Mouse (Mus musculus) lung, postnatal 0 days (tissue): Measurements from ENCODE around the gene Sh2d3c. TPM values are rescaled to one million over a fixed set of nuclear protein-coding genes. Genes with fewer than 3 reads are reported as not detected.
A peak's percentile ranks its signal among the peaks of the same experiment; 100 is the strongest.

Experiments used
- ATAC-seq: fragments of 200-750 bp; cut with Nextera tagmentation; 2 replicates; pipeline ENCODE4 v1.8.0; 2017; ENCODE audit warnings: moderate library complexity
- DNase-seq: peaks from one replicate; pipeline ENCODE4 v3.0.0-alpha.2; 2016; ENCODE audit warnings: low spot score
- H3K27ac ChIP-seq: fragments of 300-500 bp; sonication (generic); 2 replicates; pipeline ENCODE4 v1.5.1; 2014; ENCODE audit warnings: antibody characterized with exemption, mild to moderate bottlenecking, low read length, mixed read lengths
- H3K27me3 ChIP-seq: fragments of 300-500 bp; sonication (generic); replicated peaks from 2 replicates; pipeline ENCODE4 v1.6.1; 2014; ENCODE audit warnings: low read length, mixed read lengths; ENCODE audit not compliant: insufficient read depth
- H3K36me3 ChIP-seq: fragments of 300-500 bp; sonication (generic); 2 replicates; pipeline ENCODE4 v1.6.1; 2014; ENCODE audit warnings: low read length, mixed read lengths; ENCODE audit not compliant: insufficient read depth
- H3K4me1 ChIP-seq: fragments of 300-500 bp; sonication (generic); 2 replicates; pipeline ENCODE4 v1.6.1; 2014; ENCODE audit warnings: antibody characterized with exemption, low read depth, low read length, mixed read lengths; ENCODE audit not compliant: insufficient read depth
- H3K4me2 ChIP-seq: fragments of 300-500 bp; sonication (generic); replicated peaks from 2 replicates; pipeline ENCODE4 v1.6.1; 2014; ENCODE audit warnings: low read depth, mild to moderate bottlenecking, low read length, moderate library complexity, mixed read lengths
- H3K4me3 ChIP-seq: fragments of 300-500 bp; sonication (generic); 2 replicates; pipeline ENCODE4 v1.5.1; 2014; ENCODE audit warnings: low read depth, low read length
- H3K9ac ChIP-seq: fragments of 300-500 bp; sonication (generic); replicated peaks from 2 replicates; pipeline ENCODE4 v1.6.1; 2014; ENCODE audit warnings: low read depth, mild to moderate bottlenecking
- H3K9me3 ChIP-seq: fragments of 300-500 bp; sonication (generic); 2 replicates; pipeline ENCODE4 v1.6.1; 2016; ENCODE audit warnings: low read length, mixed read lengths
- CTCF ChIP-seq: IDR thresholded peaks from 2 replicates; pipeline ENCODE4 v1.5.1; 2016; ENCODE audit warnings: antibody characterized with exemption, mild to moderate bottlenecking
- EP300 ChIP-seq: IDR thresholded peaks from 2 replicates; pipeline ENCODE4 v1.6.1; 2016; ENCODE audit warnings: antibody characterized with exemption, mild to moderate bottlenecking, control low read depth
- whole genome bisulfite sequencing: fragments of 180-500 bp; shearing (Covaris S2); extraction: QIAGEN DNeasy Blood & Tissue Kit; methylation state at CpG from one replicate; pipeline ENCODE4 v1.1.7; 2014; 5-methylcytosine and 5-hydroxymethylcytosine counted together
- polyA plus RNA-seq: library from polyadenylated mRNA; unstranded; fragments of >200 nt; fragmentation: Nextera tagmentation; extraction: Ambion mirVana; gene quantifications from 2 replicates; pipeline ENCODE4 v1.2.1, GENCODE M21; 2015

Sh2d3c gene
- polyA plus RNA-seq: 51.8 and 53.5 TPM in 2 replicates

DNA sequence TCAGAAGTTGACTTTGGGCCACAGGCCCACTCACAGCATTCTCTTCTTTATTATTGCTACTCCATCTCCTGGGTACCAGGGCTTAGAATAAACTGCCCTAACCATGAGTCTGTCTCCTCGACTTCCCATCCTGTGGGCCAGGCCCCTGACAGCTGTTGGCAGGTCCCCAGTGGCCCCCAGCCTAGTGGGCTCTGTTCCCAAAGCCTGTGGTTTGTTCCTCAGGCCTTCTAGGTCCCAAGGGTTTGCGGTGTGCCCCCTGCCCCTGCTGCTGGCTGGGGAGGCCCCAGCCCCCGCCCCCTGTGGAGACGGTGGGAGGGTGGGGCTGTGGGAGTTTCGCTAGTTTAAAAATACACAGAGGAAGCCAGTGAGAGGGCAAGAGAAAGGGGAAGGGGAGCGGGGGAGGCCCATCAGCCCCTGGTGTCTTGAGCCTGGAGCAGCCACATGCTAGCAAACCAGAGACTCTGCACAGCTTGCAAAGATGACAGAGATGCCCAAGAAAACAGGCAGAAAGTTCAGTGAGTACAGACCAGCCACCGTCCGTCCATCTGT, at the start of gene Sh2d3c:
TSS of gene Sh2d3c (plus strand) at position 375 of the 549 bp plus-strand sequence.
- 27% methylated on average over 8 of the region's 8 CpGs for WGBS
- no peak within 1 kb of the TSS for H3K9ac ChIP-seq
- peak within 1 kb of the TSS; percentile 22; the same call in 1 of the 2 replicates for H3K4me2 ChIP-seq
- H3K4me3 ChIP-seq: peak within 1 kb of the TSS; percentile 5; the same call in 1 of the 2 replicates
- no peaks in the 10 kb centered on the region for H3K36me3 ChIP-seq
- H3K9me3 ChIP-seq: no peaks in the 10 kb centered on the region
- no peak for TF ChIP-seq EP300
- no peak for TF ChIP-seq CTCF
- no peaks in the 10 kb centered on the region for H3K27me3 ChIP-seq
- ATAC-seq (peak; percentile 26), DNase-seq (no peak)
- H3K27ac ChIP-seq: no peak within 1 kb of the TSS; the same call in 1 of the 2 replicates
- no peaks in the 10 kb centered on the region for H3K4me1 ChIP-seq

DNA sequence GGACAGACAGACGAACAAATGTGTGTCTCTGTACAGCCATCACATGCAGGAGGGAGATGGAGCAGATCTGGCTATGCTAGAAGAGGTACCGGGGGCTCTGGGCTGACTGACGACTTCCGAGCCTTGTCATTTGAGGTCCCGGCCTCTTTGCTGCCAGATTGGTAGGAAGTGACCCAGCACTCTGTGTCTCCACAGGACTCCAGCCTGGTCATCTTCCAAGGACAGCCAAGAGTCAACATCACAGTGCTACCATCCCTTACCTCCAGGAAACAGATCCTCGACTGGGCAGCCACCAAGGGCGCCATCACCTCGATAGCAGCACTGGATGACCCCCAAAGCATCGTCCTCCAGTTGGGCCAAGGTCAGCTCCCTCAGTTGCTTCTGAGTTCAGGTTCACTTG, 49.7 kb upstream of the Sh2d3c start:
- Histone ChIP-seq H3K9ac (no peak overlapping the region), H3K4me3 (no peak overlapping the region), H3K27ac (no peak overlapping the region), H3K9me3 (no peaks in the 10 kb centered on the region), H3K27me3 (no peaks in the 10 kb centered on the region), H3K4me1 (no peaks in the 10 kb centered on the region), H3K36me3 (peaks cover 17% of the 10 kb centered on the region; the same call in 1 of the 2 replicates), H3K4me2 (no peak overlapping the region)
- ATAC-seq (no peak), DNase-seq (no peak)
- 85% methylated on average over 9 of the region's 9 CpGs for WGBS
- no peak for TF ChIP-seq CTCF

DNA sequence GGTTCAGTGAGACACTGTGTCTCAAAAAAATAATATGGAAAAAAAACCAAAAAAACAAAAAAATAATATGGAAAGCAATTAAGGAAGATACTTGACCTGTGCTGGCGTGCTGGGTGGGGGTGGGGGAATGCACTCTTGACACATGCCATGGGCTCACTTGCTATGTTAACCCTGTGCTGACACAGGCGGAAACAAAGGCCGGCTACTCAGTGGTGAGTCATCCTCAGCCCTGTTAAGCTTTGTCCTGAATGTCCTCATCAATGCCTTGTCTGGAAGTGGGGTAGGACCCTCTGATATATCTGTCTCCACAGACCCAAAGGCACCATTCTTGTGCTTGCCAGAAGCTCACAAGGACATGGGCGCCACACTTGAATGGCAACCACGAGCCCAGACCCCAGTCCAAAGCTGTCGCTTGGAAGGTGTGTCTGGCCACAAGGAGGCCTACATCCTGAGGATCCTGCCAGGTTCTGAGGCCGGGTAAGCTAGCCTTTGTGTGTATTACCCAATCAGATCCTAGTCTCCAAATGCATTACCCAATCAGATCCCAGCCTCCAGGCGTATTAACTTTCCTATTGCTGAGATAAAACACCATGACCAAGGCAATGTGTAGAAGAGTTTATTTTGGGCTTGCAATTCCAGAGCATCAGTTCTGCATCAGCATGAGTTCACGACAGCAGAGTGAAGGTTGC, 48.8 kb upstream of the Sh2d3c start:
- H3K4me2 ChIP-seq: no peak overlapping the region
- WGBS: 68% methylated on average over 9 of the region's 9 CpGs
- H3K36me3 ChIP-seq: peaks cover 16% of the 10 kb centered on the region; the same call in 1 of the 2 replicates
- H3K27ac ChIP-seq: no peak overlapping the region
- H3K4me1 ChIP-seq: no peaks in the 10 kb centered on the region
- DNase-seq: no peak
- no peak for ATAC-seq
- no peaks in the 10 kb centered on the region for H3K27me3 ChIP-seq
- no peak overlapping the region for H3K9ac ChIP-seq
- TF ChIP-seq EP300 (no peak), CTCF (no peak)
- no peaks in the 10 kb centered on the region for H3K9me3 ChIP-seq
- no peak overlapping the region for H3K4me3 ChIP-seq

DNA sequence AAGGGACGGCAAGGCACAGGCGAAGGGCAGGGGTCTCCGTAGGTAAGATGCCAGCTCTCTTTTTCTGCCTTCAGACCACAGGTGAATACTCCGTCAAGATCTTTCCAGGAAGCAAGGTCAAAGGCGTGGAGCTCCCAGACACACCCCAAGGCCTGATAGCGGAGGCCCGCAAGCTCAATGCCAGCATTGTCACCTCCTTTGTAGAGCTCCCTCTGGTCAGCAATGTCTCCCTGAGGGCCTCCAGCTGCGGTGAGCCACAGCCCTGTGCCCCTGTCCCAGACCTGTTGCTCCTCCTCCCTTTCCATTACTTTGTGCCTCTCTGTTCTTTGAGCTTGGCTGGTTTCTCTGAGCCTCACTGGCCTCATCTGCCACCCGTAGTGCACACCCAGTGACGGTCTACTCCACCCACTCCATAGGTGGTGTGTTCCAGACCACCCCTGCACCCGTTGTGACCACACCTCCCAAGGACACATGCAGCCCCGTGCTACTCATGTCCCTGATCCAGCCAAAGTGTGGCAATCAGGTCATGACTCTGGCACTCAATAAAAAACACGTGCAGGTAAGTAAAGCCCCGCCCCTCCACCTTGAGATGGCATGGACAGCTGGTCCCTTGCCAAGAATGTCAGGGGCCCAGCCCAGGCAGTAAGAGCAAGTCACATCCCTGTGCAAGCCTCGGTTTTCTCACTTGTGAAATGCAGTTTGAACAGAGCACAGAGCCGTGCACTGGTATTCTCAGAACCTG, 47.5 kb upstream of the Sh2d3c start:
- ATAC-seq: peak; percentile 86
- Histone ChIP-seq H3K4me2 (no peak overlapping the region), H3K9me3 (no peaks in the 10 kb centered on the region), H3K27ac (no peak overlapping the region), H3K36me3 (peaks cover 22% of the 10 kb centered on the region; the same call in 1 of the 2 replicates), H3K4me1 (no peaks in the 10 kb centered on the region), H3K27me3 (no peaks in the 10 kb centered on the region), H3K4me3 (no peak overlapping the region), H3K9ac (no peak overlapping the region)
- no peak for TF ChIP-seq CTCF
- TF ChIP-seq EP300: no peak
- 56% methylated on average over 16 of the region's 16 CpGs for WGBS
- DNase-seq: peak; percentile 91

DNA sequence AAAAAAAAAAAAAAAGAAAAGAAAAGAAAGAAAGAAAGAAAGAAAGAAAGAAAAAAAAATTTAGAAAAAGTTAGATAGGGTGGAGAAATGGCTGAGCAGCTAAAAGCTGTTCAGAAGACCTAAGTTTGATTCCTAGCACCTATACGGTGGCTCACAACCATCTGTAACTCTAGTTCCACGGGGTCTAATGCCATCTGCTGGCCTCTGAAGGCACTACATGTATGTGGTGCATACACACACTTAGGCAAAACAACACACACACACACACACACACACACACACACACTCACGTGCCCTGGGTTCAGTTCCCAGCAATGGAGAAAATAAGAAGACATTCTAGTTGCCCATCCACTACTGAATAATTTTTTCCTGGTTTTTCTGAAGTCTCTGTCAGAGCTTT, 44.0 kb upstream of the Sh2d3c start:
- H3K4me2 ChIP-seq: no peak overlapping the region
- H3K4me1 ChIP-seq: no peaks in the 10 kb centered on the region
- H3K4me3 ChIP-seq: no peak overlapping the region
- 92% methylated on average over 3 of the region's 3 CpGs for WGBS
- no peak overlapping the region for H3K27ac ChIP-seq
- H3K36me3 ChIP-seq: peaks cover 26% of the 10 kb centered on the region
- TF ChIP-seq EP300 (no peak), CTCF (peak; percentile 45)
- H3K9me3 ChIP-seq: no peaks in the 10 kb centered on the region
- no peak for ATAC-seq
- H3K9ac ChIP-seq: no peak overlapping the region
- H3K27me3 ChIP-seq: no peaks in the 10 kb centered on the region
- no peak for DNase-seq

GRCm38 (mm10) chr2:32677683-32678082, 43.2 kb upstream of the Sh2d3c start:
- Histone ChIP-seq H3K36me3 (peaks cover 28% of the 10 kb centered on the region), H3K4me1 (no peaks in the 10 kb centered on the region)
- no peak for TF ChIP-seq EP300
- TF ChIP-seq CTCF: no peak

More at GRCm38 (mm10) chr2:32677683-32678082, 43.2 kb upstream of the Sh2d3c start:
- Histone ChIP-seq H3K9ac (no peak overlapping the region), H3K27ac (no peak overlapping the region), H3K4me3 (no peak overlapping the region), H3K27me3 (no peaks in the 10 kb centered on the region), H3K4me2 (no peak overlapping the region), H3K9me3 (no peaks in the 10 kb centered on the region)
- no peak for DNase-seq
- ATAC-seq: no peak
- WGBS: 69% methylated on average over 7 of the region's 7 CpGs
